ENCODE assay signal across 24 mouse cellular contexts in the genomic region with DNA sequence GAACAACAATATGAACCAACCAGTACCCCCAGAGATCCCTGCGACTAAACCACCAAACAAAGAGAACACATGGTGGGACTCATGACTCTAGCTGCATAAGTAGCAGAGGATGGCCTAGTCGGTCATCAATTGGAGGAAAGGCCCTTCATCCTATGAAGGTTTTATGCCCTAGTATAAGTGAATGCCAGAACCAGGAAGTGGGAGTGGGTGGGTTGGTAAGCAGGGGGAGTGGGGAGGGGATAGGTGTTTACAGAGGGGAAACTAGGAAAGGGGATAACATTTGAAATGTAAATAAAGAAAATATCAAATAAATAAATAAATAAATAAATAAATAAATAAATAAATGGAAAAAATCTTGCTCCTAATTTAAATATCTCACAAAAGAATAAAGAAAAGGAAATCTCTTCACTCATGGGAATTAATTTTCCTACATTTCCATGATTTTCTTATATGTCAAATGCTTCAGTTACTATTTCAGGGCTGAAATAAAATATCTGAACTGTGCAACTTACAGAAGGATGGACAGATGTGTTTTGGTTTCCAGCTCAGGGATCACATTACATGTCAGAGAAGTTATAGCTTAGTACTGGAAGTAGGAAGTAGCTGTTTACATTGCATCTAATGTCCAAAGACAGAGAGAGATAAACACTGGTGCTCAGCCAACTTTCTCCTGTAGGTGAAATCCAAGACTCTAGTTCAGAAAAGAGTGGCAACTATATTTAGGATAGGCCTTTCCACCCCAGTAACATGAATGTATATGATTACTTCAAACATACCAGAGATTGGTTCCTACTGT.
"Had no signal": no experiment of that assay in that cellular context is flagged by ENCODE, and none has a peak within 500 bp of the region (broad histone marks: within the 10 kb centered on the region; RNA-seq: fewer than 3 reads in every experiment).

No protein-coding gene starts in this region.

- H3K27ac ChIP-seq: intestine, embryonic 15.5 days; layer of hippocampus, adult 2 months; limb, embryonic 10.5 days; limb, embryonic 13.5 days; liver, embryonic 12.5 days; liver, embryonic 15.5 days; midbrain, embryonic 10.5 days; midbrain, embryonic 13.5 days; neural tube, embryonic 13.5 days had no signal

- H3K27me3 ChIP-seq: intestine, embryonic 15.5 days; limb, embryonic 13.5 days; liver, embryonic 12.5 days; liver, embryonic 15.5 days; megakaryocyte, embryonic 14.5 days; midbrain, embryonic 13.5 days; neural tube, embryonic 13.5 days had no signal

- H3K9ac ChIP-seq: intestine, embryonic 15.5 days; limb, embryonic 13.5 days; liver, embryonic 12.5 days; liver, embryonic 15.5 days; midbrain, embryonic 13.5 days; neural tube, embryonic 13.5 days had no signal

- H3K4me2 ChIP-seq: intestine, embryonic 15.5 days; limb, embryonic 13.5 days; liver, embryonic 12.5 days; liver, embryonic 15.5 days; midbrain, embryonic 13.5 days; neural tube, embryonic 13.5 days had no signal

- H3K9me3 ChIP-seq: intestine, embryonic 15.5 days; limb, embryonic 10.5 days; limb, embryonic 13.5 days; liver, embryonic 12.5 days; liver, embryonic 15.5 days; megakaryocyte, embryonic 14.5 days; midbrain, embryonic 10.5 days; midbrain, embryonic 13.5 days; neural tube, embryonic 13.5 days had no signal

- H3K4me1 ChIP-seq: intestine, embryonic 15.5 days; limb, embryonic 10.5 days; limb, embryonic 13.5 days; liver, embryonic 12.5 days; liver, embryonic 15.5 days; megakaryocyte, embryonic 14.5 days; midbrain, embryonic 10.5 days; midbrain, embryonic 13.5 days; neural tube, embryonic 13.5 days had no signal

- DNase-seq: kidney, adult 11 months; kidney, adult 9 months; layer of hippocampus, adult 9-11 months; liver; lung, adult 18-20 months; lung, postnatal 14 days; retina, postnatal 1 day; right cerebral cortex, postnatal 25 days; spleen, adult 18-20 months; thymus, adult 2 months; thymus, postnatal 14 days; thymus, postnatal 4 days had no signal

- H3K4me3 ChIP-seq: intestine, embryonic 15.5 days; layer of hippocampus, adult 2 months; limb, embryonic 10.5 days; limb, embryonic 13.5 days; liver, embryonic 12.5 days; liver, embryonic 15.5 days; megakaryocyte, embryonic 14.5 days; midbrain, embryonic 10.5 days; midbrain, embryonic 13.5 days; myocyte; neural tube, embryonic 13.5 days had no signal

- H3K36me3 ChIP-seq: intestine, embryonic 15.5 days; limb, embryonic 10.5 days; limb, embryonic 13.5 days; liver, embryonic 12.5 days; liver, embryonic 15.5 days; midbrain, embryonic 10.5 days; midbrain, embryonic 13.5 days; neural tube, embryonic 13.5 days had no signal

- ATAC-seq: intestine, embryonic 15.5 days; liver, embryonic 12.5 days; midbrain, embryonic 13.5 days; midbrain, embryonic 16.5 days had no signal
